Mouse (Mus musculus) liver, embryonic 11.5 days (tissue): ENCODE data around the gene Fes. TPM values are rescaled to one million over a fixed set of nuclear protein-coding genes. Genes with fewer than 3 reads are reported as not detected.

Experiments used
- ATAC-seq: fragments of 200-750 bp; cut with Nextera tagmentation; replicated peaks from 2 replicates; pipeline ENCODE4 v1.8.0; 2017; ENCODE audit warnings: moderate number of reproducible peaks, mild to moderate bottlenecking, moderate TSS enrichment, moderate library complexity; ENCODE audit not compliant: low FRiP score
- DNase-seq: peaks from one replicate; pipeline ENCODE4 v3.0.0-alpha.2; 2017; ENCODE audit warnings: low spot score
- H3K27ac ChIP-seq: fragments of 300-500 bp; sonication (generic); 2 replicates; pipeline ENCODE4 v1.5.1; 2014; ENCODE audit warnings: mild to moderate bottlenecking, low read depth, low read length, control low read depth
- H3K27me3 ChIP-seq: fragments of 300-500 bp; sonication (generic); replicated peaks from 2 replicates; pipeline ENCODE4 v1.6.1; 2014; ENCODE audit warnings: low read length, mixed read lengths; ENCODE audit not compliant: control insufficient read depth, insufficient read depth
- H3K36me3 ChIP-seq: fragments of 300-500 bp; sonication (generic); 2 replicates; pipeline ENCODE4 v1.6.1; 2014; ENCODE audit warnings: mild to moderate bottlenecking, low read length, moderate library complexity, mixed read lengths; ENCODE audit not compliant: control insufficient read depth, insufficient read depth
- H3K4me1 ChIP-seq: fragments of 300-500 bp; sonication (generic); replicated peaks from 2 replicates; pipeline ENCODE4 v1.6.1; 2014; ENCODE audit warnings: low read length, mixed read lengths; ENCODE audit not compliant: control insufficient read depth, insufficient read depth
- H3K4me2 ChIP-seq: fragments of 300-500 bp; sonication (generic); 2 replicates; pipeline ENCODE4 v1.6.1; 2014; ENCODE audit warnings: mild to moderate bottlenecking, control low read depth, moderate library complexity
- H3K4me3 ChIP-seq: fragments of 300-500 bp; sonication (generic); 2 replicates; pipeline ENCODE4 v1.5.1; 2014; ENCODE audit warnings: low read depth, low read length, control low read depth
- H3K9ac ChIP-seq: fragments of 300-500 bp; sonication (generic); 2 replicates; pipeline ENCODE4 v1.6.1; 2014; ENCODE audit warnings: low read depth, low read length, control low read depth
- H3K9me3 ChIP-seq: fragments of 300-500 bp; sonication (generic); 2 replicates; pipeline ENCODE4 v1.6.1; 2016; ENCODE audit warnings: low read length, inconsistent platforms, mixed read lengths; ENCODE audit not compliant: control insufficient read depth
- WGBS: fragments of 180-500 bp; shearing (Covaris S2); extraction: QIAGEN DNeasy Blood & Tissue Kit; methylation state at CpG from one replicate; pipeline ENCODE4 v1.1.7; 2014; 5-methylcytosine and 5-hydroxymethylcytosine counted together
- polyA plus RNA-seq: library from polyadenylated mRNA; unstranded; fragments of >200 nt; fragmentation: Nextera tagmentation; extraction: Ambion mirVana; gene quantifications from 2 replicates; pipeline ENCODE4 v1.2.1, GENCODE M21; 2014

Fes gene
- polyA plus RNA-seq, 1 experiment from 2014 or later: 16.4 TPM

GRCm38 (mm10) chr7:80374733-80375132 is 13.0 kb downstream of the Fes start:
- ATAC-seq (no peak), DNase-seq (no peak)
- whole genome bisulfite sequencing: 89% methylated on average over 3 of the region's 3 CpGs
- Histone ChIP-seq H3K4me3 (no peak overlapping the region), H3K9me3 (no peaks in the 10 kb centered on the region), H3K4me2 (no peak overlapping the region), H3K27ac (no peak overlapping the region), H3K9ac (no peak overlapping the region), H3K4me1 (peaks cover 12% of the 10 kb centered on the region), H3K36me3 (no peaks in the 10 kb centered on the region), H3K27me3 (no peaks in the 10 kb centered on the region)

GRCm38 (mm10) chr7:80374280-80374679 is 13.5 kb downstream of the Fes start:
- DNase-seq (no peak), ATAC-seq (no peak)
- no peak overlapping the region for H3K4me2 ChIP-seq
- no peak overlapping the region for H3K9ac ChIP-seq
- H3K27ac ChIP-seq: no peak overlapping the region
- 53% methylated on average over 3 of the region's 3 CpGs for WGBS
- no peaks in the 10 kb centered on the region for H3K27me3 ChIP-seq
- H3K4me3 ChIP-seq: no peak overlapping the region
- H3K9me3 ChIP-seq: no peaks in the 10 kb centered on the region
- peaks cover 12% of the 10 kb centered on the region for H3K4me1 ChIP-seq
- H3K36me3 ChIP-seq: no peaks in the 10 kb centered on the region

DNA sequence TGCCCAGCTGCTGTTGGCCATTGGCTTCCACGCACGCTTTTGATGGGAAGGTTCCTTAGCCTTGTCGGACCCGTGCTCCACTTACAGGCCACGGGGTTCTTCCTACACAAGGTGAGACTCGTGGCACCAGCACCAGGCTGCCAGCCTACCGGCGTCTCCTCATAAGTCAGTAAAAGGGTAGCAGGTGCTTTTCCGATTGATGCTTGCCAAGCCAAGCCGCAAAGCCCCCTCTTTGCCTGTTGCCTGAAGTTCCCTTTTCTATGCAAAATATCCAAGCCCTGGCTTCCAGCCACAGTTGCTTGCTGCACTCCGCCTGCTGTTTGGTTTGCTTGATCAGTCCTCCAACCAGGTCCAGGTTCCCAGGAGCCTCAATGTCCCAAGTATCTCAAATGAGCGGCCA is 13.9 kb downstream of the Fes start:
- H3K4me1 ChIP-seq: peaks cover 14% of the 10 kb centered on the region
- no peak overlapping the region for H3K4me2 ChIP-seq
- no peak overlapping the region for H3K9ac ChIP-seq
- DNase-seq (no peak), ATAC-seq (no peak)
- no peaks in the 10 kb centered on the region for H3K9me3 ChIP-seq
- no peaks in the 10 kb centered on the region for H3K36me3 ChIP-seq
- WGBS: 78% methylated on average over 12 of the region's 12 CpGs
- H3K27ac ChIP-seq: no peak overlapping the region
- H3K27me3 ChIP-seq: no peaks in the 10 kb centered on the region
- H3K4me3 ChIP-seq: no peak overlapping the region

DNA sequence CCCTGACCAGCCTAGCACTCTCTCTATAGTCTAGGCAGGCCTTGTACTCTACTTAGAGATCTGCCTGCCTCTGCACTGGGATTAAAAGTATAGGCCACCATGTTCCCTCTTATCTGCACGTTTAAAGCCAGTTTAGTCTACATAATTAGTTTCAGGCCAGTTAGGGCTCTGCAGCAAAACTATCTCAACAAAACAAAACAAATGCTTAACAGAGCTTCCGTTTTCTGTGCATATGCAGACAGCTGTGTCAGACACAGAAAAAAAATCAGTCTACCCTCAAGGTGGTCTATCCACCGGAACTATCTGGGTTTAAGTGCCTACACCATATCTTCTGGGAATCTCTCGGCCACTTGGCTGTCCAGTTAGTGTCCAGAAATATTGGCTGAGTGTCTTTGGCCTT is 14.4 kb downstream of the Fes start:
- Histone ChIP-seq H3K27ac (no peak overlapping the region), H3K9ac (no peak overlapping the region), H3K27me3 (no peaks in the 10 kb centered on the region), H3K4me2 (no peak overlapping the region), H3K36me3 (peaks cover 3% of the 10 kb centered on the region; the same call in 1 of the 2 replicates), H3K4me1 (peaks cover 14% of the 10 kb centered on the region), H3K4me3 (no peak overlapping the region), H3K9me3 (no peaks in the 10 kb centered on the region)
- DNase-seq (no peak), ATAC-seq (no peak)
- WGBS: 70% methylated on average over 4 of the region's 4 CpGs

GRCm38 (mm10) chr7:80372667-80373066 is 15.1 kb downstream of the Fes start:
- Histone ChIP-seq H3K9me3 (no peaks in the 10 kb centered on the region), H3K9ac (no peak overlapping the region), H3K4me1 (peaks cover 14% of the 10 kb centered on the region), H3K27ac (no peak overlapping the region), H3K4me2 (no peak overlapping the region), H3K27me3 (no peaks in the 10 kb centered on the region), H3K36me3 (peaks cover 7% of the 10 kb centered on the region; the same call in 1 of the 2 replicates), H3K4me3 (no peak overlapping the region)
- ATAC-seq (no peak), DNase-seq (no peak)
- 44% methylated on average over 2 of the region's 2 CpGs for whole genome bisulfite sequencing

DNA sequence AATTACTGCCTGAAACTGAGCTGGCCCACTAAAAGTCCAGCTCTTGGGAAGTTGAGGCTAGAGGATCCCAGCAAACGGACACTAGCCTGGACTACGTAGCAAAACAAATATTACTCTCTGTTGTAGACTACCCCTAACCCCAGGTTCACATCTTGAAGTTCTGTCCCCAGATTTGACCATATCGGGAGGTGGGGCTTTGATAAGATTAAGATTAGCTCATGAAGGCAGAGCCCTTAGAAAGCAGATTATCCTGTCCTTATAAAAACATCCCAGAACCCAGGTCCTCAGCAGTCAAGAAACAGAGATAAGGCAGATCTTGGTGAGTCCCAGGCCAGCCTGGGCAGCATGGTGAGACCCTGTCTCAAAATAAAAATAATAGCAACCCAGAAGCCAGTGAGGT is 15.6 kb downstream of the Fes start:
- Histone ChIP-seq H3K36me3 (peaks cover 8% of the 10 kb centered on the region; the same call in 1 of the 2 replicates), H3K9ac (no peak overlapping the region), H3K27me3 (no peaks in the 10 kb centered on the region), H3K4me2 (no peak overlapping the region), H3K4me1 (peaks cover 14% of the 10 kb centered on the region), H3K27ac (no peak overlapping the region), H3K9me3 (no peaks in the 10 kb centered on the region), H3K4me3 (no peak overlapping the region)
- ATAC-seq: no peak
- no peak for DNase-seq
- 65% methylated on average over 3 of the region's 3 CpGs for WGBS

DNA sequence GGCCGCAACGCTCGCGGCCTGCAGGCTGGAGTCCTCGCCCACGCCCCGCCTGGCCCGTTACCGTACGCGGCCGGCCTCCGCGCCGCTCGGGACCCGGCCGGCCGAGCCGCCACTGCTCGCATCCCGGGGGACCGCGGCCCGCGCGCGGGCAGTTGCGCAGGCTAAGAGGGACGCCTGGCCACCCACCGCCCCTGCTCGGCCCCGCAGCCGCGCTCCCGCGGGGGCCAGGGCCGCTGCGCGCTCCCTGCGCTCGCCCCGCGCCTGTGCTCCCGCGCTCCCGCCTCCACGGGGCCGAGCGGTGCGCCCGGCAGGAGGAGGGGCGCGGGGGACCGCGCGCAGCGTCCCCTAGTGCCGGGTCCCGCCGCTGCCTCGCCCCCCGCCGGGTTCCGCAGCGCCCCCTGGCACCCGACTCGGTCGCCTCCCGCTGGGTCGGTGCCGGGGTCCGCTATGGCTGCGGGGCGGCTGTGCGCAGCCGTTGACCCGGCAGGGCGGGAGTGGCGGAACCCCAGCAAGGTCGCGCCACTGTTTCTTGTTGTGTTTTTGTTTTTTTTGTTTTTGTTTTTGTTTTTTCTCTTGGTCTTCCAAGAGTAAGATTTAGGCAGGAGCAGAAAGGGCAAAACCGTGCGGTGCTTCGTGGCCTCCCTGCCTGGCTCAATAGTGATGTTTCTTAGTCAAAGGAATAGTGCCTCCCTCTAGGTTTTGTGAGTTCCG is 16.6 kb downstream of the Fes start, which contains the start of gene Man2a2:
Gene Man2a2 (minus strand): TSS at position 335 of the 711 bp plus-strand sequence.
- Histone ChIP-seq H3K9ac (peak within 1 kb of the TSS; percentile 73), H3K4me2 (peak within 1 kb of the TSS; percentile 97), H3K4me3 (peak within 1 kb of the TSS; percentile 81), H3K27ac (peak within 1 kb of the TSS; percentile 14), H3K4me1 (peaks cover 14% of the 10 kb centered on the region), H3K36me3 (peaks cover 11% of the 10 kb centered on the region; the same call in 1 of the 2 replicates), H3K9me3 (no peaks in the 10 kb centered on the region), H3K27me3 (no peaks in the 10 kb centered on the region)
- DNase-seq: peak; percentile 78
- ATAC-seq: peak; percentile 73
- under 1% methylated on average over 51 of the region's 86 CpGs for WGBS

- Histone ChIP-seq H3K27ac (peak overlapping the region; percentile 14), H3K4me2 (peak overlapping the region; percentile 97), H3K9me3 (no peaks in the 10 kb centered on the region), H3K4me3 (peak overlapping the region; percentile 81), H3K27me3 (no peaks in the 10 kb centered on the region), H3K4me1 (peaks cover 14% of the 10 kb centered on the region), H3K36me3 (peaks cover 11% of the 10 kb centered on the region; the same call in 1 of the 2 replicates), H3K9ac (peak overlapping the region; percentile 73)
- DNase-seq (peak; percentile 77), ATAC-seq (peak; percentile 47)
- 0% methylated on average over 29 of the region's 31 CpGs for WGBS
These were observed 17.1 kb downstream of the Fes start for GRCm38 (mm10) chr7:80370649-80371040.

DNA sequence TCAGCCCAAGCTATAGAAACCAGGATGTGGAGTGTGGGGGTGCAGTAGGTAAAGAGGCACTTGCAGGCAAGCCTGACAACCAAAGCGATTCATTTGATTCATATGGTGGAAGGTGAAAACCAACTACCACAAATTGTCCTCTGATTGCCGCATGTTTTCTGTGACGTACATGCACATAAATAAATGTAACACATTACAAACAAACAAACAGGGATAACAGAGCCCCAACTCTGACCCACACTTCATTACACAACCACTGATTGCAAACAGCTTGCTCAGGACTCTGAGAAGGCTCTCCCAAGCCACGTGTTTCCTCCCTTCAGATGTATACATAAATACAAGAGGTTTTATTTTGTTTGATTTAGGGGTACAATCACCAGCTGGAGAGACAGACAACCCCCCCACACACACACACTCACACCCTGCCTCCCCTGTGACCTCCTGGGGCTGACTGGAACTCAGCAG is 17.7 kb downstream of the Fes start:
- peak overlapping the region; percentile 73 for H3K9ac ChIP-seq
- no peaks in the 10 kb centered on the region for H3K9me3 ChIP-seq
- peak overlapping the region; percentile 97 for H3K4me2 ChIP-seq
- peaks cover 11% of the 10 kb centered on the region; the same call in 1 of the 2 replicates for H3K36me3 ChIP-seq
- ATAC-seq (no peak), DNase-seq (no peak)
- H3K27ac ChIP-seq: peak overlapping the region; percentile 14; the same call in 1 of the 2 replicates
- peak overlapping the region; percentile 81 for H3K4me3 ChIP-seq
- H3K27me3 ChIP-seq: no peaks in the 10 kb centered on the region
- WGBS: 40% methylated on average over 4 of the region's 4 CpGs
- H3K4me1 ChIP-seq: peaks cover 12% of the 10 kb centered on the region
